Mouse (Mus musculus) cerebellum, postnatal 25 days (tissue): ENCODE results near the gene Hephl1.
"Not testable (repeated sequence)": the region's sequence is repeated elsewhere in the genome, so short reads cannot be mapped to it uniquely, and the experiment has no call there.

Source experiments
- DNase-seq, 2 experiments: peaks; one replicate each; pipeline ENCODE4 v3.0.0; 2021; ENCODE audit warnings: mixed read lengths in 2 of 2

Hephl1 gene

DNA sequence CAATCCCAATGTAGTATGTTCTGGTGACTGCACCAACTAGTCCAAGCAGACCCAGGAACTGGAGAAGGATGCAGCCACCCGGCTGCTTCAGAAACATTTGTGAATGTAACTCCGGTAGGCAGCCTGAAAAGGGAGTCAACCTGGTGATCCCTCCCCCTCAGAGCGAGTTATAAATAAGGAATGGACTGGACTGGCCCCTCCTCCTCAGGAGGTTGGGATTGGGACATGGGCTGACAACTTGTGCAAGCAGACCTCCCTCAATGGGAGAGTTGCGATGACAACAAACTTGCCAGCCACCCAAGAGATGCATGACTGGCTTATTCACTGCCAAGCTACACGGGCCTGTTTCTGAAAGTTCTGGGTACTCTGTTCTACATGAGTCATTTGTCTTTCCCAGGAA, at the start of gene Hephl1:
Gene Hephl1 (minus strand): TSS at position 101 of the 400 bp plus-strand sequence.
- DNase-seq, result no peak

DNA sequence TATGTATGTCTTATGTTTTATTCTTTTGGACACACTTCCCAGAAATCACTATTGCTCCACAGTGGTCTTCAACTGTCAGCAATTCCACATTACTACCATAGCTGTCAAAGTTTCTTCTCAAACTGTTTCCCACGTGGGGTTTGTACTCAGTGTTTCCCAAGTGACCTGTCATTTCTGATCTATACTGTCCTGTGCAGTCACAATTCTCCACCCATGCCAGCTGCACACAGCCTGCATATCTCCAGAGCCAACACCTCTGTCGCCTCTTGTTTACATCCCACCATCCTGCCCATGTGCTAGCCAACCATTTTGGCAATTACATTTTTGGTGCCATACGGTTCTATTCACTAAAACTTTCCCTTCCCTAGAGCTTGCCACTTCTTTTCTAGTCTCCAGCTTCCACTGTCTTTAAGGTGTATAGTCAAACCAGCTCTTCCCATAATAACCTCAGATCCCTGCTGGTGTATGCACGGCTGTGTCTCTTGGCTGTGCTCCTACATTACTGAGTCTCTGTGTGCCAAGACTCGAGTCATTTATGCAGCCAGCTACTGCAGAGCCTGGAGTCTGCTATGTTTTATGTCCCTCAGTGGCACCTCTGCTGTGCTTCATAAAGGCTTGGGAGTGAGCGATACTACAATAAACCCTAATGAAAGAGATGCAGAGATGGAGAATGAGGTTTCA, 37.5 kb upstream of the Hephl1 start:
- DNase-seq, result no peak

DNA sequence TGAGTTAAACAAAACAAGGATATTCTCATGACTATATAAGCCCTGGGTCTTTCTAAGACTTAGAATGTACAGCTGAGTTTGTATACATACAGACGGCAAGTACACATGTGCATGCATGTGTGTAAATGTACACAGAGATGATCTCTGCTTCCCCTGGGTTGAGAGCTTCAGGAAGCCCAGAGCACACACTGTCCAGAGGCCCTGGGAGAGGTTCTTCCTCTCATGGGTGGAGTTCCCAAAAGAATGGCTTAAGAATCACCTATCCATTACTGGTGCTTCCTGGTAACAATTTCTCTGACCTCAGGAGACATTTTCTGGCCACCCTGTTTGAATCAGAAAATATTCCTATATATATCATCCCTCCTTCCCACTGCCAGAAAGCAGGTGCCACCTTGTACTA, 28.6 kb upstream of the Hephl1 start:
- no peak for DNase-seq

DNA sequence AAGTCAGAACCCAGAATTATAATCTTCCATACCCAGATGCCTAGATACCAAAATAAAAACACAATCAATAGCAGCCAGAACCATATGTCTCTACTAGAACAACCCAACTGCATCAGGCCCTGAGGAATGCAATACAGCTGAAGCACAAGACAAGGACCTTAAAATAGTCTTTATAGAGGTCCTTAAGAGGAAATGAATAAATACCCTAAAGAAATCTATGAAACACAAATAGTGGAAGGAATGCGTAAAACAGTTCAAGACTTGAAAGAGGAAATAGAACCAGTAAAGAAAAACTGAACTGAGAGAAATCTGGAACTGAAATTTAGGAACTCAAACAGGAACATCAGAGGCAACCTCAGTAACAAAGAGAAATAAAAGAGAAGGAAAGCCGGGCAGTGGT, 14.0 kb upstream of the Hephl1 start:
- no peak for DNase-seq

DNA sequence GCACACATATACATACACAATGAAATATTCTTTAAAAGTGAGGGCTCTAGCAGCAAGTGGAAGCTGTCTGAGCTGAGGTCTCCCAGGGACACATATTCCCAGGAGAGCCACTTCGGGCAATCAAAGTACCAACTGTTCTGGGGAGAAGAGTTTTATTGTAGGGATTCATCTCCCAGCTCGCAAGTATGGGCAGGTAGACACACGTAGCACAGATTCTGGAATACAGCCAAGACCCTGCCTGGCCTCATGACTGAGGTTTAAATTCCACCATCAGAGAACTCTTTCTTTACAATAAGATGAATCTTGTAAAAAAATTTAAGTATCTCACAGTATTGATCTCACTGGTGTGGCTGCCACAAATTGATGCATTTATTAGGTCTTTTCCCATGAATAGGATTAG, 10.5 kb upstream of the Hephl1 start:
- no peak for DNase-seq

DNA sequence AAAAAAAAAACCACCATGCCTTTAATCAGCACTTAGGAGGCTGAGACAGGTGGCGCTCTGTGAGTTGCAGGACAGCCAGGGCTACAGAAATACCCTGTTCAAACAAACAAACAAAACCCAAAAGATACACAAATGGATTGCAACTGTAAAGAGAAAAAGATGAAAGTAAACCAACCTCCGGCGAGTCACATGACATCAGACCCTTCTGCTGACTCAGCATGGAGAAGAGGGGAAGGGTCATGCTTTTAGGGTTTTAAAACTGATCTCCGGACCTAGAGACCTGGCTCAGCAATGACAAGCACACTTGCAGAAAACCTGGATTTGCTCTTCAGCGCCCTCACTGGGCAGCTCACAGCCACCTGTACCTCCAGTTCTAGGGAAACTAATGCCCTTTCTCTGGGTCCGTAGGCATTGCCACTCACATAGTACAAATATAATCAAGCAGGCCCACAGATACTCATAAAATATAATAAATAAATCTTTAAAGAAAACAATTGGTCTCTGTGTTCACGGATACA, 9.0 kb upstream of the Hephl1 start:
- DNase-seq, result peak in 1 of 2 experiments; percentile 9

DNA sequence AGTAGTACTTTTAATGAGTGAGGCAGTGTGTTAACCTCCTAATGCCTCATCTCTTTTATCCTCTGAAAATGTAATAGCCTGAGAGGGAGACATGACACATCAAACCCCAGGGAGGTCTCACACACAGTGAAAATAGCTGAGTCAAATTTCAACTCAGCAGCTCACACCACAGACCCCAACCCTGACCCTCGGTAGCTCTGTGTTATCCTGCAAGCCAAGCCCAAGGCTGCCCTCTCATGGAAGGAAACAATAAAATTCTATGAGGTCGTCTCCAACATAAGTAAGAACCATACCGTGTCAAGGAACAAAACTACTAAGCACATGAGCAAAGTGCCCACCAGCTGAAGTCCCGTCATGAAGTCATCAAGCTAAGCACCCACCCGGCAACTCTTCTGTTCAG, 8.3 kb upstream of the Hephl1 start:
- no peak for DNase-seq

DNA sequence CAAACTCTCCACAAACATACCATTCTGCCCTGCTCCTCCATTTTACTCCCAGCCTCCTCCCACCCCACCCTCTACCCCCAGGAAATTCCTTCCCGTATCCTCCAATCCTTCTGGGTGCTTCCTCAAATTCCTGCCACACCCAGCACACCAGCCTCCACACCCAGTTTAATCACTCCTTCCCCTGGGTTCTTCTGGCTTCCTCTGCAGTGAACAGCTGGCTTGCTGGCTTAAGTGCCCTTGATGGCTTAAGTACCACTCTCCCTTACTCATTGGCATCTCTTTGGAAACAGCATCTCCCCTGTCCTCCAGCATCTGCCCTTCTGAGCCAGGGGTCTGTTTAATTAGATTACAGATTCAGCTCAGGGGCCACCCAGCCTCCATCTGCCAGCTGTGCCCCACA, 7.6 kb upstream of the Hephl1 start:
- DNase-seq, result no peak

DNA sequence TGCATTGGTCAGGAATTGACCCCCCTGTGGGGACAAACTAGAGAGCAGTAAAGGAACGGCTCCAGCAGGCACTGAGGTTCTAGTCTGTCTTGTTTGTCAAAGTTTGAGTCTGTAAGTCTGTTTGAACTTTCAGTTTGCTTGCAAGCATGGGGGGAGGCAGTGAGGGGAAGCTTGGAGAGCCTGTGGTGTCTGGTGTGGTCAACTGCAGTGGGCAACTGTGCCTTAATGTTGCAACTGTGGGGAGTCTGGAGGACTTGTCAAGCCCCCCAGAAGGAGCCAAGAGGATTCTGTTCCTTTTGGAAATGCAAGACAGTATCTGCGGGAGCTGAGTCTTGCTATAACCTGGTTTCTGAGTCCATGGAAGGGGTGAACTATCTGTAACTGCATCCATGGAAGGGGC, 4.3 kb upstream of the Hephl1 start:
- DNase-seq, result no peak

DNA sequence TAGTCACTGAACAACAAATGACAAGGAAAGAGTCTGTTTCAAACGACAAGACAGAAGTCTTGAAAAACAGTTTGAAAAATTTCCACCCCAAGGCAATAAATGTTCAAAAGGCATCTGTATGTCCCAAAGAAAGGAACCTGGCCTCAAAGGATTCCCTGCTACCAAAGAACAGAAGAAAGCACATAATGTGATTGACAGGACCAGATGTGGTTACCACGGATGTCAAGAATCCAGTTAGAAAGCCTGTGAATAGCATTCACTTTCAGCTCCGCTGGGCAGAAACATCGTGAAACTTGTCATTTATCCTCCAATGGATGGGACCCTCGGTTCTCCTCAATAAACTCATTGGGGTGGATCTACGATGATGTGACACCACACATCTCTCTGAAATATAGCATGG, 2.2 kb upstream of the Hephl1 start:
- DNase-seq, result no peak

DNA sequence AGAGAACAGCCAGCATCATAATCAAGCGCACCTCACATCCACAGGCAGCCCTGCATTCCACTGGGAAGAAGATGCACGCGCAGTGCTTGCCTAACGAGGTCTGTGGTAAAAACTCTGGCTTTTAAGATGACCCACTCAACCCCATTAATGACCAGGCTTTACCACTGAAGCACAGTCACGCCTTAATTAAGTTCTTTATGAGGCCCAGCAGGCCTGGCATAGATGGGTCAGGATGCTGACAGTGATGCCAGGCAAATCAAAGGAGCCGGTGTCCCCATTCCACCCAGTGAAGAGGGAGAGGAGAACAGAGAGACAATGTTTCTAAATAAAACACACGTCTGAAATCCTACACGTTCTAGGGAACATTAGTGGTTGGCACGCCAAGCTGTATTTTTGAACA, 3.8 kb downstream of the Hephl1 start:
- no peak for DNase-seq

DNA sequence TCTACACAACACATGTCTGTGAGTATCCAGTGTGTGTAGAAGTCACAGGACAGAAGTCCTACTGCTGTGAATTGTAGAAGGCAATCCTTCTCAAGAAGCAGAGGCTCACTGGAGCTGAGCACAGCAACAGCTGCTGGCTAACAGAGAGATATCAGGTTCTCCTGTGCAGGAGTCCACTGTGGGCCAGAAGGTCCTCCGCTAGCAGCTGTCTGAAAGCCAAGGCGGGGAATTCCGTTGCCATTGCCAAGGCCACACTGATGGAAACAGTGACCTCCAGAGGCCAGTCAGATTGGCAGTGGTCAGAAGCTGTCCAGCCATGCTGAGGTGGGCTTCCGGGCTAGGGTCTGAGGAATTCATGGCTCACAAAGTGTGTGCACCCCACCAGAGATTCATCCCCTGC, 6.8 kb downstream of the Hephl1 start:
- DNase-seq, result no peak

DNA sequence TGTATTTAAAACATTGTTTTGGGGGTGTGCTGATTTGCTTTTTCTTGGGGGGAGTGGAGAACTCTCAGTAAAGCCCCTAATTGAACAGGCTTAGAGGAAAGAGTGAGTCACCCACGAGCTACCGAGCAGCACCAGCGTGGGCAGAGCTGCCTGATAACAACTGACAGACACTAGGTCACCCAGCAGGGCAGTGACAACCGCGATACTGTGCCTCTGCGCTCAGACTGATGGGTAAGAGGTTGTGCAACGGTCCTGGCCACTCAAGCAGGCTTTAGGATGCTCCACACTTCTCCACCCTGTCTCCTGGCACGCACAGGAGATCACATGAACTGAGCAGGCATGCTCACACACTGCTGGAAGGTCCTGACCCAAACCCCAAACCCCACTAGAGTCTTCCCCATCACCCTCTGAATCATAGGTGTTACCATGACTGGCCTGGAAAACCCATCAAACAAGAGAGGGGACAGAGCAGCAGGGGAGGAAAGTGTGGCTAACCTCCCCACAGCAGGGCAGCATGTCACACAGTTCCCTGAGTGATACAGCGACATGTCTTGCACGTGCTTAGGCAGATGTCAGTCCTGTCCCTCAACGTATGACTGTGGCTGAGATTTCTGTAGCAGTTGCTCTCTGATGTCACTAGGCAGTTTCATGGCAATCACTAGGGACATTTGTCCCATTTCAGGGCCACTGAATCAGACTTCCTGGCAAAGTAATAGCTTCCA, 8.2 kb downstream of the Hephl1 start:
- DNase-seq, result no peak

DNA sequence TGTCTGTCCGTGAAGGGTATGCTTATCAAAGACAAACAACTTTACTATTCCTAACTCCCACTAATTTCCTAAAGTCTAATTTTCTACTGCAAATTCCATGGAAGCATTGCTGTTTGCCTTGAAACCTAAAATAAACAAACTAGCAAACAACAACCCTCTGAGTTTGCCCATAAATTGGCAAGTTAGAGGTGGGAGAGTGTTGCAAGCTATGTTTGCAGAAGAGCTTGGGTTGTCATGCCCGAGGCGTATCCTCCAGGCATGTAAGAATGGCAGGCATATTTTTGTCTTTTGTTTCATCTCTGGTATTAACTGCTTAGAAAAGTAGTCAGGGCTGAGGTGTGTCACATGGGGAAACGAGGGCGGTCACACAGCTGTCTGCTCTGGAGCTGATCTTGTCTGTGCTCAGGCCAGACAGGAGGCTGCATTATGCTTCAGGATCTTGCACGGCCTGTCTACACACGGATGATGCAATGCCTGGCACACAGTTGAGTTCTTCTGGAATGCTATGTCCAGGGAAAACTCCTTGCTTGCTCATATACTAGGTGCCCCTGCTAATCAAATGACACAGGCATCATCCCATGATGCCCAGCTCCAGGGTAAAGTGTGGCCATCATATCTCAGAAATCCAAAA, 10.3 kb downstream of the Hephl1 start:
- no peak for DNase-seq

DNA sequence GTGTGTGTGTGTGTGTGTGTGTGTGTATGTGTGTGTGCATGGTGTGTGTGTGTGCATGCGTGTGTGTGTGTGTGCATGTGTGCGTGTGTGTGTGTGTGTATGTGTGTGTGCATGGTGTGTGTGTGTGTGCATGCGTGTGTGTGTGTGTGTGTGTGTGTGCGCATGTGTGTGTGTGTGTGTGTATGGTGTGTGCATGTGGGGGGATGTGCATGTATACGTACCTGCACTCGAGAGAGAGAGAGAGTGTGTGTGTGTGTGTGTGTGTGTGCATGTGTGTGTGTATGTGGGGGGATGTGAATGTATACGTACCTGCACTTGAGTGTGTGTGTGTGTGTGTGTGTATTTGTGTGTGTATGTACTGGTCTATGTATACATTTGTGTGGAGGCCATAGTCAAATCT, 13.5 kb downstream of the Hephl1 start:
- not testable (repeated sequence) for DNase-seq

DNA sequence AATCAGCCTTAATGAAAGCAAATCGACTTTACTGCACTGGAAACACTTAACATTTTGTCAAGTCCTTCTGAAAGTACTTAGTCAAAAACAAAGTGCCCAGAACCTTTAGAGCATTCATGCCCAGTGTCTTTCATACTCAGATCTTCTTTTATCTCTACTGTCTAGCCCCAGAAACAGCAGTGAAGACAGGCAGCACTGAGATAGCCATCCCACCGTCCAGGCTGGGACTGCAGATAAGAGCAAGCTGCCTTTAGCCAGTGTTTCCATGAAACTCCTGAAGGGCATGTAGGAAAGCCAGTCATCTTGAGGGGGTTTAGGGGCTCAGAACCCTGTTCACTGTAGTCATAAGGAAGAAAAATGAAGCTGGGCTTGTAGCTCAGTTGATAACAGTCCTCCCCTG, 14.7 kb downstream of the Hephl1 start:
- DNase-seq, result no peak

DNA sequence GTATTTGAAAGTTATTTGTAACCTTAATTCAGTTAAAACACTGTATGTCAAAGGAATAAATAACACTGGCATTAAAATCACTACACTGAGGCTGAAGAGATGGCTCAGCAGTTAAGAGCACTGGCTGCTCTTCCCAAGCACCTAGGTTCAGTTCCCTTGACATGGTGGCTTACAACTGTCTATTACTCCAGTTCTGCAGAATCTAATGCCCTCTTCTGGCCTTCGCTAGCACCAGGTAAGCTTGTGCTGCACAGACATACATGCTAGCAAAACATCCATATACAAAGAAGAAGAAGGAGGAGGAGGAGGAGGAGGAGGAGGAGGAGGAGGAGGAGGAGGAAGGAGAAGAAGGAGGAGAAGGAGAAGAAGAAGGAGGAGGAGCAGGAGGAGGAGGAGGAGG, 15.7 kb downstream of the Hephl1 start:
- DNase-seq, result no peak

DNA sequence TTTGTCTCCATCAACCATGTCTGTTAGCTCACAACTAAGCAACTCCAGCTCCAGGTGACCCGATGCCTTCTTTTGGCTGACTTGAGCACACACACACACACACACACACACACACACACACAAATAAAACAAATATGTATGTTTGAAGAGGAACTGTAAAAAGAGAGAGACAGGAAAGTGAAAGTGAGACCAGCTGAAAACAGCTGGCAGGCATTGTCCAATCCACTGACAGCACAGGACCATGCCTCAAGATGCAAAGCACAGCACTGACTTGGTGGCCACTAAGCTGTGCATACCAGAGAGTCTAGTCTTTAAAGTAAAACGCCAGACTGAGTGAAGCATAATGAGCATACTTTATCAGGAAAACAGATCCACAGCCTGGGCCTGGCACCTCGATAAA, 16.7 kb downstream of the Hephl1 start:
- DNase-seq, result no peak

DNA sequence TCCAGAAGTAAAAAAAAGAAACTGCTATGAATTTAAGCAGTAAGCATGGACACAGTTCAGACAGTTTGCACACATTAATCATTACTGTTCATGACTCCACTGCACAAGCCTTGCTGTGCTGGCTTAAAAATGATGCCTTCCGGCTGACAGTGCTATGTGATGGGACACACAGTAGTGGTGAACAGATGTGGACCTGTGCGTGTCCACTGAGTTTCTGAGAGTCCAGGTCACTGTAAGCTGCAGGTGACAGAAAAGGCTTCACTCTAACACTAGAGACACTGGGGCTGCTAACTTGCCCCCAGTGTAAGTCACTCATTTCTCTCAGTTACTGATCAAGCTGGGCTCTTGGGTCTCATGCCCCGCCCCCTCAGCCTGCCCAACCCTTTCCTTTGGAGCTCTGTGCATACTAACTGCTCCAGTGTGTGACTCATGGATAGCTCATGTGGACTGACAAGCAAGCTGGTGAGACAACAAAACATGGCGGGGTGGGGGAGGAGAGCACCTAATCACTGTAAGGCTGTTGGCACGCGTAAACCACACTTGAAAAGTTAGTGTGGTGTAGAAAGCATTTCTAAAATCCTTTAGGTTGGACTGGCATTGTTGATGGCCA, 43.1 kb downstream of the Hephl1 start:
- DNase-seq, result no peak

DNA sequence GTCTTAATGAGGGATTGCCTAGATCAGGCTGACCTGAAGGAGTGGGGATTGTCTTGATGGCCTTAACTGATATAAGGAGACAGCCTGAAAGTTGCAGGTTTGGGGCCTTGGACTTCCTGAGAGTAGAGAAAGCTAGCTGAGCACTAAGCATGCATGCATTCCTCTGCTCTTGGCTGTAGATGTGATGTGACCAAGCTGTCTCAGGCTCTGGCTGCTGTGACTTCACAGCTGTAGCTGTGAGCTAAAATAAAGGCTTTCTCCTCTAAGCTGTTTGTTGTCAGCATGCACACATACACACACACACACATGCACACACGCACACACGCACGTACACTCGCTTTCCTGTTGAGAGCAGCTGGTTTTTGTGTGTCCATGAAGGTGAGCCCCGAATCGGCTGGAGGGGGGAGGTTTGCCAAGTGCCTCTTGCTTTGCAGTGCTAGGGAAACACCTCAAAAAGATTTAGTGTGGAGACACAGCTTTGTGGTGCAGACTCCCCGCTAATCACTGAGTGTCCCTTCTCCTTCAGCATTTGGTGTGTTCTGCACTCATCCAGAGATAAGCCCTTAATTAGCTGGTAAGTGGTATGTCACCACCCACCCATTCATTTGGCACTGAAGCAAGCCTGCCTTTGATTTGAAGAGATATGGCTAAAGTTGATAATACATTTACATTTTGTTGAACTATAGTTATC, 43.8 kb downstream of the Hephl1 start:
- no peak for DNase-seq

DNA sequence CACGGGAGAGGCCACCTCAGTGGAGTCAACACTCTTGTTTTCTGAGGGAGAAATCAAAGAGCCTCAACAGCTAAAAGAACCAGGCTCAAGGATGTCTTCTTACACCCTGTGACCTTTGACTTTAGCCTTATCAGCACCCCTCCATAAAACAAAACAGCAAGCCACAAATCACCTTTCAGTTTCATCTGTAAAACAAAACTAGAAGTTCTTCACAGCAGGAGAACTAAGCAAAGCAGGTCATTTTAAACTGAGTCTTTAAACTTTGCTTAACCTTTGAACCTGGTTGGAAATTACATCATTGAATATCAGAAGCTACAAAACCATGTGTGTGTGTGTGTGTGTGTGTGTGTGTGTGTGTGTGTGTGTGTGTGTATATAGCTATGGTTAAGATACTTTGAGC, 47.7 kb downstream of the Hephl1 start:
- DNase-seq, result no peak

DNA sequence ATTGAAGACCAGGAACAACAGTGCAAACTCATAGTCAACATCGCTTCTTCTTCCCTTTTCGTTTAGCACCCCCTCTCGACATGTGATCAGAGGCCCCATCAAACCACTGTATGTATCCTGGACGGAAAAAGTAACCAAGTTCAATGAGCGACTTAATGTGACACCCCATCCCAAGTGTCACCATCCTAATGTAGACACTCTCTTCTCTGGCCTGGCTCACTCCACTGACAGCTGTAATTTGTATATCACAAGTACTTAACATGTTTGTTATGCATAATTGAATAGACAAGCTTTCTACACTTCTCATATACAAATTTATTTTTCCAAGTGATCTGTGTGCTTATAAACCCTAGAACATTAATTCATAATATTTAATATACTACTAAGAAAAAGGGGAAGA, 51.1 kb downstream of the Hephl1 start:
- DNase-seq, result no peak

DNA sequence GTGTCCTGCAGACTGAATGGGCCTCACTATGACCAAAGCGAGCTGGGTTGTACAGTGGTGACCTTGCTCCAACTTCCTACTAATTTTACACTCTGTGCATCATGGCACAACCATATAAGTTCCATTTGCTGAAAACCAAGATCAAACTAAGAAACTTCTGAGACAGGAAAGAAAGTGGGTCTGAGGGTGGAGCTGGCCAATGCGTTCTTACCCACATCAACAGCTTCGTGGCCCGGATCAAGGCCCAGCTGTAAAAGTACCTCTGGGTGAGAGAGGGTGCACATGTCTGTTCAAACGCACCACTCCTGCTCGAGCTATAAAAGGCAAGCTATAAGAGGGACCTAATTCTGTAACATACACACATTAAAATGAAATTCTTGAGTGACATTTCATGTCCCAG, 51.9 kb downstream of the Hephl1 start:
- no peak for DNase-seq
